Mouse (Mus musculus): ENCODE data around the gene Pgpep1.
A peak's percentile ranks its signal among the peaks of the same experiment; 100 is the strongest.

The Pgpep1 gene

DNA sequence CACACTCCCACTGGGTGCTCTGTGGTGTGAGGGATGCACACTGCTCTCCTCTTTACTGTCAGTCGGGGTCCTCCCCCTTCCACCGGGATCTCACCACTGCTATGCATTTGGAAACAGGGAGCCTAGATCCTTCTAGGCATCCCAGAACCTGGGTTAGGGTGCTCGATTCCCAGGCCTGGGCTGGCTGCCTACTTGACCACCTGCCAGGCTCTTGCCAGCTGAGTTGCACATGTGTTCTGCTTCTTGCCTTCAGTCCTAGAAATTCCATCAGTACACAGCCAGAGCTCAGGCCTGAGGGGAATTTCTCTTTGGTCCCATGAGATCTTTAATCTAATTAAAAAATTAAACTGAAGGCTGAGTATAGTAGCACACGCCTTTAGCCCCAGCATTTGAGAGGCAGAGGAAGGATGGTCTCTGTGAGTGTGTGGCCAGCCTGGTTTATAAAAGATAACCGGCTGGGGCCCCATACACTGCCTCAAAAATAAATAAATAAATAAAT, 29.8 kb upstream of the Pgpep1 start:
- no peak for DNase-seq (ENCODE audit: low spot score)

DNA sequence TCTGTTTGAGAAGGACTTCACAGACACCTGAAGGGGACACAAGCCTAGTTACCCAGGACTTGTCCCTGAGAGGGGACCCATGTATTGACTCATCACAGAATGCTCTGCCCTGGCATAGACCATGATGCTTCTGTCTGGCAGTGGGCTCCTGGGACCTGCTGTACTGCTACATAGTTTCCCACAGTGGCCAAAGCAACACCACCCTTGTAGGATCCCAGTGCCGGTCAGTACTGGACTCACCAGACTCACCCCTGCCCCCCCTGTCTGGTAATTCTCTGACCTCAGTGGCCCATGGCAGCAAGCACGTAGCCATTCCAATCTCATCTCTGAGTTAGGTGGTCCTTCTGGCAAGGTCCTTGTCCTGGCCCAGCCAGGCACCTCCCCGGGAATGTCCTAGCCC, 27.9 kb upstream of the Pgpep1 start:
- DNase-seq (ENCODE audit: low spot score): no peak

DNA sequence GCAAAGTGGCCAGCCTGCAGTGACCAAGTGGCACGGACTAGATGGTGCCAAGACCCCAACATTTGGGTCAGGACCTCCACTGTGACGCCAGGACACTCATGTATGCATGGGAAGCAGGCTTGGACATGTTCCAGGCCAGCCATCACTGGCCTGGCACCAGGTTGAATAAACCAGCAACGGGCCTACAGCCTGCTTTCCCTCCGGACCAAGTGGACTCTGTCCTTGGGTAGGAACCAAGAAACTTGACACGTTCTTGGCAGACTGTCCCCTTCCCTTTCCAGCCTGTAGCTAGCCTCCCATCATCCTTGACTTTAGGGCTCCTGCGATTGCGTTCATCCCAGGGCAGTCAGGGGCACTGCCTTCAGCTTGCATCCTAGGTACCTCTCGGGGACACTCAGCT, 27.4 kb upstream of the Pgpep1 start:
- DNase-seq (ENCODE audit: low spot score): no peak

DNA sequence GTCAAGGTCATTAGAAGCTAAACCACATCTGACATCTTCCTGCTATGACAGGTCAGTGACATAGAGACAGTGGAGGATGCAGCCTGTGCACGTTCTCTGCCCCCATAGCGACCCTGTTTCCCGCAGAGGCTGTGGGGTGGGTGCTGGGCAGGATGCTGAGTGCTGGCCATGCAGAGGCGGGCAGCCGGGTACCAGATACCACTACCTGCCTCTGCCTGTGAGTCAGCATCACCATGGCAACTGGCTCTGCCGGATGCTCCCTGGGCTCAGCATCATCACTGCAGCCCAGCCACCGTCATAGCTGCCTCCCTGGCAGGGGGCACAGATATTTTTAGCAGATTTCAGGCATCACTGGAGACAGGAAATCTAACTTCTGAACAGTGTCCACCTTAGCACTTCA, 24.1 kb upstream of the Pgpep1 start:
- no peak for DNase-seq (ENCODE audit: low spot score)

DNA sequence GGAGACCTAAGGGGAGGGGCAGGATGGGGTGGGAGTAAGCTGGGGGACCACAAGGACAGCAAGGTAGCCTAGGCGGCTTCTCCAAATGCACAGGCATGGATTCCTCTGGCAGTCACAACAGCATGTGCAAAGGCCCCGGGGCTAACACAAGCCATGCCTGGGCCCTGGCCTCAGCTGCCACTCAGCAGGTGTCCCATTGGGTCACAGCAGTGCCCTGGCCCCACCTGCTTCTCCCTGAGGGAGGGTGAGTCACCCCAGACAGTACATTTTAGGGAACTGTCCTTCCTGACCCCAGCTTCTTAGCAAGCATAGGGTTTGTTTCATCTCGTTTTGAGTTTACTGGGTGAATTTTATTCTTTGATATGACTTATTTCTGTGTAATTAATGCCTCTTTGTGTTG, 22.5 kb upstream of the Pgpep1 start:
- DNase-seq (ENCODE audit: low spot score): no peak

DNA sequence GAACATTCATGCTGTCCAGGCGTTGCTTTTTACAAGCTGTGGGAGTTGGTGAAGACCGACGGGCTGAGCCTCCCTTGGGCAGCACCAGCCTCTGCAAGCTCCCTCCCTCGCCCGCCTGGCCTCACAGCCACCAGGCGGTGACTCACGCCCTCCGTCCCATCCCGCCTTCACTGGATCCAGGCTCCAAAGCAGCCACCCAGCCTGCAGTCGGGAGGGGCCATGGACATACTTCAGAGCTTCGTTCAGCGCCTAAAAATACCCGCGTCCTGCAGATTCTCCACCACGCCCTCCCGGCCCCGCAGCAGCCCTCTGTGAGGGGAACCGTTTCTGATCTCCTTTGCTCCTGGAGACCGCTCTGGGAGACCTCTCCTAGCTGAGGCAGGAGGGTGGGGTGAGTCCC, 22.0 kb upstream of the Pgpep1 start:
- no peak for DNase-seq (ENCODE audit: low spot score)

DNA sequence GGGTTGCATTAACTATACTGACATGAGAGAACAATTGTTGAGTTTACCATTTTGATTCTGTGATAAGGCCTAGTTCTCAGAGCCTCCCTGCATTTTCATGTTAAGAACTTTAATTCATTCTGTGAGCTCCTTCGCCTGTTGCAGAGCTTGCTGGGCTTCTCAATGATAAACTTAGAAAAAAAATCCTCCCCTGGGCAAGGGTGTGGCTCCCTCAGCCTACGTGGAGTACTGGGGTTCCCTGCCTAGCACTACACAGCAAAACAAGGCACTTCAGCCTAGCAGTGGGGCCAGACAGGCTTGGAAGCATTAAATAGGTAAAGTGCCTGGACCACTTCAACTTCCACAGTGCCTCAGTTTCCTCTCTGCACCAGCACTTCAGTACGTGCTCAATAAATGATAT, 21.2 kb upstream of the Pgpep1 start:
- DNase-seq (ENCODE audit: low spot score): no peak

DNA sequence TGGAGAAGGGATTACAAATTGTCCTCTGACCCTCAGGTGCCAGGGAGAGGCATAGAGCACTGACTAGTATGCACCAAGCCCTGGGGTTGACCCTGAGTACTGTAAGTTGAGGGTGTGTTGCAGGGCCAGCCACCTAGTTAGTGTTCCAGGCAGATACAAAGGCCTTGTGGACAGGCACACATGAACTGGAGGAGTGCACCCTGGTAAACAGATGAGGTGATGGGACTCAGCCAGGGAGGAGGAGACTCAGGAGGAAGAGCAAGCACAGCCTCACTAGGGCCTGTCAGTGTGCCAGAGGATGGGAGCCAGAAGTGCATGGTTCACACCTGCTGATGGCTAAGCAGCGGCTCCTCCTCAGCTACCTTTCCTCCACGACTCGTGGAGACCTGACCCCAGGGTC, 19.9 kb upstream of the Pgpep1 start:
- DNase-seq (ENCODE audit: low spot score): no peak

DNA sequence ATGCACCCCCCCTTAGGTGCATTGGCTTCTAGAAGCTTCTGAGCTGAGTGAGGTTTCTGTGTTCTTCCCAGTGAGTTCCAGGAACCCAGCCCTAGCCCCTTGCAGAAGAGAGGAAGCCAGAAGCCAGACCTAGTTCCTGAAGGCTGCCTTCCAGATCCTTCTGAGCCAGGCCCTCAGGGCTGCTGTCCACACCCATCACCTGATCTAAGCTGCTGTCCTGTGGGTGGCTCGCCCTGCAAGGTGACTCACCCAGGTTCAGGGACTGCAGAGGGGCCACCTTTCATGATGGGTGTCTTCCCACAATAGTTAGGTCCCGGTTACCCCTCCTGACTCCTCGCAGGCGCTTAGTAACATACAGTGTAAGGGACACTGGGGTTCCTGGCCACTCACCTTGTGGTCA, 19.2 kb upstream of the Pgpep1 start:
- no peak for DNase-seq (ENCODE audit: low spot score)

DNA sequence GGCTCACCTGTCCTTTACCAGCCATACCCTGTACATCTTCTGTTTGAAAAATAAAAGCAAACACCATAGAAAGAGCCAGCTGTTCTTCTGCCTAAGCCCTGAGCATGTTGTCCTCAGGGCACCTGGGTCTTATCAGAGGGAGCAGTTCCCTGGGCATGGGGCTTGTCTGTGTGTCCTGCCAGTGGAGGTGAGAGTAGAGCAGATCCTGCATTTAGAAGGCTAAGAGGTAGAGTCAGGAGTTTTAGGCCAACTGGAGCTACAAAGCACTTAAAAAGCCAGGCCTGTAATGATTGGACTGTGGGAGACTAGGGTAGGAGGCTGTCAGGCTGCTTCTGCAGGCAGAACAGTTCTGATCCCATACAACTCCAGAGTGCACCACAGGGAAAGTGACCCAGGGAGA, 18.5 kb upstream of the Pgpep1 start:
- no peak for DNase-seq (ENCODE audit: low spot score)

DNA sequence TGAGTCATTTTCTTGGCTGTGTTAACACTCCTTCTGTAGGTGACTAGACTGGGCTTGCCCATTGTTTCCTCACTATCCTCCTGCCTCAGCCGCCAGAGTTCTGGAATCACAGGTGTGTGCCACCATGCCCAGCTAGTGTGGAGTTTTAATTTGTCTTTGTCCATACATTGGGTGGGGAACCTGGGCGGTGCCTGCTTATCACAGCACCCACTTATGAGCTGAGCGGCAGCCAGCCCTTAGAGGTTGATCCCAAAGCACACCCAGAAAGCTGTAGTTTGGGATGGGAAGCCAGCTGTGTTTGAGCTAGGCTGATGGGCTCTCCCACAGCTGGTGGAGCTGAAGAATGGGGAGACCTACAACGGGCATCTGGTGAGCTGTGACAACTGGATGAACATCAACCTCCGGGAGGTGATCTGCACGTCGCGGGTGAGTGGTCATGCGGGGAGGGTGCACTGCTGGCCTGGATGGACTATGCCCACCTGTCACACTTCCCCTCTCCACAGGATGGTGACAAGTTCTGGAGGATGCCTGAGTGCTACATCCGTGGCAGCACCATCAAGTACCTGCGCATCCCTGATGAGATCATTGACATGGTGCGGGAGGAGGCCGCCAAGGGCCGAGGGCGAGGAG, 17.4 kb upstream of the Pgpep1 start:
- DNase-seq (ENCODE audit: low spot score): no peak

DNA sequence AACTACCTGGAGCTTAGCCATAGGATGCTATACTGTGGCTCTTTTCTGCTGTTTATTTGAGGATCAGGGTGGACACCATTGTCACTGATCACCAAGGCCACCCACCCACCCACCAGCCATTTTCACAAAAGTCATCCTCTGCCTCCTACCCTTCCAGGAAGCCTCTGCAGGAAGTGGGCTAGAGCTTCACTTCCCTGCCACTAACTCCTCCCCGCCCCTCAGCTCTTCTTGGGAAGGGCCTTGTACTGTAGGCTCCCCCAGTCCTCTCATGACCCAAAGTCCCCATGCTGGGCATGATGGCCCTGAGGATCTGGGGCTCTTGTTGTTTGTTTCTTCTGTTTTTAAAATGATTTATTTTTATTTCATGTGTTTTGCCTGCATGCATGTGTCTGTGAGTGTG, 15.1 kb upstream of the Pgpep1 start:
- DNase-seq (ENCODE audit: low spot score): no peak

DNA sequence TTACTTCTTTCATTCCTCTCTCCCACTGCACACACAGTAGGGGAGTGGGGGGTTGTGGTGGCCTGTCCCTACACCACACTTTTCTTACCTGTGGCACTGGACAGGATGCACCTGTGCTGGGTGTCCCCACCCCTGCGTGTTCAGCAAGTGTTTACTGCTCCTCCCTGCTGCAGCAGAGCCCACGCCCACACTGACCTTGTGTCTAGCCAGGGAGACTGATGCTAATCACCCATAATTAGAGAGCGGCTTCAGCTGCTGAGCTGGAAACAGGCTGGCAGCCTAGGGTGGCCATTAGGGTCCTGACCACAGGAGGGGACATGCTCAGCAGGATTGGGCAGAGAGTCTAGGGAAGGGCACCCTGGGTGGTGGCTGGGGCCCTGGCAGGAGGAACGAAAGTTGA, 14.5 kb upstream of the Pgpep1 start:
- DNase-seq (ENCODE audit: low spot score): no peak

DNA sequence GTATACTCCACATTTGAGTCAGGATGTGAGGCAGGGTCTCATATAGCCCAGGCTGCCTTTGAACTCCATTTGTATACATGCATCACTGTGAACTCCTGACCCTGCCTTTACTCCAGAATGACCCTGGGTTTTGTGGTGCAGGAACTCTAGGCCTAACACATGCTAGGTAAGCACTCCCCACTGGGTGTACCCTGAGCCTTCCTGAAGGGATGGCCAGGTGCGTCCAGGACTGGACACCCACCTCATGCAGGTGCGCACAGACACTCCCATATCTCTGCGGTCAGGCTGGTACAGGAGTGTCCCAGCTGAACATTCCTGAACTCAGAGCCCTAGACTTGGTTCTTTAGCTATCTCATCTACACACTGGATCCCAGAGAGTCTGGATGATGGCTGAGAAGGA, 13.9 kb upstream of the Pgpep1 start:
- DNase-seq (ENCODE audit: low spot score): no peak

DNA sequence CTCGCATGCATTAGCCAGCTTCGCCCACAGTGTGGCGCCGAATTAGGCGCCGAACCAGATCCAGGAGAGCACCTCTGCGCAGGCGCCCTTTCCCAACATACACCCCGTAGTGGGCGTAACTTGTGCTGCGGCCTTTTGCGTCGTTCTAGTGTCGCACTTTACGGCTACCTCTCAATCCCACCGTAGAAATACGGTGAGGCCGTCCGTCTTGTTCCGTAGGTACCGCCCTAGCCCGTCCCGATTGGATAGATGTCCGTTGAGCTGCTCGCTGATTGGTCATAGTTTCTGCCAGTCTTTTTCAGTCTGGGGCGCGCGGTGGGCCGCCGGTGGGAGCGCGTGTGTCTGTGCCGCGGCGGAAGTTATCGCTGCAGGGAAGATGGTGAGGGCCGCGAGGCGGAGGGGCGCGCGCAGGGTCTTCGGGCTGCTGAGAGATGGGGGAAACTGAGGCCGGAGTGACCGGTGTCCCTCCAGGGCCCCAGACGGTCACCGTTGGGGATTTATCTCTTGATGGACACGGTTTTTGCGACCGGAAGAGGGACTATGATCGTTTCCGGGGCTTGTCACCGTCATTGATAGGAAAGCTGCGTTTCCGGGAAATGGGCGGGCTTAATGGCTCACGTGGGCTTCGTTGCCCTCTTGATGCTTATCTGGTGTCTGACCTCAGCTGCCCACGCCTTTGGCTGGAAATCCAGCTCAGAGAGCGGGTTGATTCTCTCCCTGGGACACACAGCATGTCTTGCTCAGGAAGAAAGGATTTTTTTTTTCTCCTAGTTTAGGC, 13.1 kb upstream of the Pgpep1 start, which contains the start of gene Lsm4:
Gene Lsm4 (plus strand): TSS at position 170 of the 778 bp plus-strand sequence.
- DNase-seq (ENCODE audit: low spot score): peak; percentile 99

DNA sequence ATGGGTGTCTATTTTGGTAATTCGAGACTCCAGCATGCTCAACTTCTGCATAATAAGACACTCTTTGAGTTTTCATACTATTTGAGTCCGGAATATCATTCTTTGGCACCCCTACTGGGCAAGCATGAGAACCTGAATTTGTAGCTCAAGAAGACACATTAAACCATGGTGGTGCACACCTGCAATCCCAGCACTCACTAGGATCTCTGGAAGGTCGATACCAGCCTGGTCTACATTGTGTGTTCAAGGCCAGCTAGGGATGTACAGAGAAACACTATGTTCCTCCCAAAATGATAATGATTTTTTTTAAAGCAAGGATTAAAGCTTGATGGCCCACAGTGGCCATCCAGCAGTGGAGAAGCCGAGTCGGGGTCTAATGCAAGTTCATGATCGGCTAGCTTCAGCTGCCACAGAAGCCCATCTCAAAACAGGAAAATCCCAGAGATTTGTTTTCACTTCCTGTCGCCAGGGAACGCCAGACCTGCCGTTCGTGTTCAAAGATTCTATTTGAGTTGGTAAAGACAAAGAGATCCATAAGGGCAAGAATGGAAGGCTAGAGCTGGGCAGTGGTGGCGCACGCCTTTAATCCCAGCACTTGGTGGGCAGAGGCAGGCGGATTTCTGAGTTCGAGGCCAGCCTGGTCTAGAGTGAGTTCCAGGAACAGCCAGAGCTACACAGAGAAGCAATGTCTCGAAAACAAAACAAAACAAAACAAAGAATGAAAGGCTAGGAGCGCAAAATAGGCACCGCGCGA, 12.3 kb upstream of the Pgpep1 start:
- no peak for DNase-seq (ENCODE audit: low spot score)

DNA sequence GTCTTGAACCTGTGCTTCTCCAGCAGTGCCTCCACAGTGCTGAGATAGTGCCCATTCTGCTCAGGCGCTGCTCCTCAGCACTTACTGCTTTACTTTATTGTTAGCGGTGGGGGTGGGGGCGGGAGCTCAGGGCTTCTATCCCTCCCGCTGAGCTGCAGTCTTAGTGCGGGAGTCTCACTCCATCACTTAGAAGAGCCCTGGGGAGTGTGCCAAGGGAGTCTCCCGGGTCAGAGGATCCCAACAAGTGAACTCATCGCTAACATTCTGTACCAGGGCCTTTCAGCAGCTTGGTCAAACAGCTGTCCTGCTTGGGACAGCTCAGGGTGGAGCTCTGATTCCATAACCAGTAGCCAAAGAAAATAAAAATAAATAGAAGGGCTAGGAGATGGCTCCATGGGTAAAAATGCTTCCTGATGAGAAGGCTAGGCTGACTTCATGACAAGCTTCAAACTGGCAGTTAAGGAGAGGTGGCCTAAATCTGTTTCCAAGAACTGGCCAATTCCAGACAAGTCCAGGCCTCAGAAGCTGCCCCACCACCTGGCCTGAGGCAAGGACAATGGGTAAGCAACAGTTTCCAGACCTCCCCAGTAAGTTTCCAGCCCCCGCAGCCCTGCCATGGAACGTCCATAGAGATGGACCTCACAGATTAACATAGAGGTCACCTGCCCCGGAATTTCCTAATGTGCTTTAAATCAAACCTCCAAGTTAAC, 11.6 kb upstream of the Pgpep1 start:
- no peak for DNase-seq (ENCODE audit: low spot score)

DNA sequence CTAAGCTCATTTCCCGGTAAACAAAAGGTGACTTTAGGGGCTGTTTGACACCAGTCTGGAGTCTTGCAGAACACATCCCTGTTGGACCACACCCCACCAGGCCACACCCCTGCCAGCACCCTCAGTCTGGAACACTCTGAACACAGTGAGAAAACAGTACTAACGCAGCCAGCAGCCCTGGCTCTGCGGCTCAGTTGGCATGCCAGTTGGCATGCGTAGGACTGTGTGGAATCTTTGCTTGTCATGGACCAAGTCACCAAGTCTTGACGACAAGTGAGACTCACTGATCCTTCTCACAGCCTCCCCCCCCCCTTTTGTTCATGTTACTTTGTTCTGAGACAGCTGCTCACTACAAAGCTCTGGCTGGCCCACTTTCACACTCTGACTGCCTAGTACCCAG, 6.9 kb upstream of the Pgpep1 start:
- no peak for DNase-seq (ENCODE audit: low spot score)

DNA sequence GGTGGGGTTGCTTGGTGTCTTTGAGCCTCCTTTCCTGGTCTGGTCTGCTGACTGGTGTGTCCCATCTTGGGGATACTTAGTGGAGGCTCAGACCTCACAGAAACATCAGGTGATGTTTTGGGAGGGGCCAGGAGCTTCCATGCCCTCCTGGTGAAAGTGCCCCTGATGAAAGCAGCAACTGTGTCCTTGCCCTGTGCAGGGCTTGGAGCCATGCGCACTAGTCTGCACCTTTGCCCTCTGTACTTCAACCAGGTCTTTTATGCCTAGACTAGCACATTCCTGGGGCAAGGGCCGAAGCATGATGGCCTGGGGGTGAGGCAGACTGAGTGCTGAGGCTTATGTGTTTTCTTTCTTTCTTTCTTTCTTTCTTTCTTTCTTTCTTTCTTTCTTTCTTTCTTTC, 5.4 kb upstream of the Pgpep1 start:
- no peak for DNase-seq (ENCODE audit: low spot score)

DNA sequence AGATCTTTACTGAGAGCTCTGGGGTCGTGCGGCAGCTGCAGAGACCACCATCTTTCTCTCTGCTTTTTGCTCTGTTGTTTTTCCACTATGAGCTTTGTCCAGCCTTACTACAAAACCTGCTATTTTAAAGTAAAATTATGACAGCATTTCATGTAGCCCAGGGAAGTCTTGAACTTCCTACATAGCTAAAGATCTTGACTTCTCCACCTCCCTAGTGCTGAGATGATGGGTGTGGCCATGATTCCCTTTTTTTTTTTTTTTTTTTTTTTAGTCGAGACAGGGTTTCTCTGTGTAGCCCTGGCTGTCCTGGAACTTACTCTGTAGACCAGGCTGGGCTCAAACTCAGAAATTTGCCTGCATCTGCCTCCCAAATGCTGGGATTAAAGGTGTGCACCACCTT, 4.4 kb upstream of the Pgpep1 start:
- no peak for DNase-seq (ENCODE audit: low spot score)

DNA sequence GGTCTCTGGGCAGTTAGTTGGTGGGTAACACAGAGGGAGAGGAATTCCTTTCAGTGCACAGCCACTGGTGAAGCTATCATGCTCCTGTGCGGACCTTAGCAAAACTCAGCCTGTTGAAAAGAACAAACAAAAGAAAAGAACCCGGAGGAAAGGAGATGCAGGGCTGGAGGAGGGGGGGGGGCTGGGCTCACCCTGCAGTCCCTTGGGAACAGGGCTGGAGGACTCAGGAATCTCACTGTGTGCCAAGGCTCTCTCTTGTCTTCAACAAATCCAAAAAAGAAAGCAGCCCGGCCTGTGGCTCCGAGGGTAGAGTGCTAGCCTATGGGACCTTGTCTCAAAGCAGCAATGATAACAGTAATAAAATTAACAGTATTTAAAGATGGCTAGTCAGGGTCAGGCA, 3.5 kb upstream of the Pgpep1 start:
- DNase-seq (ENCODE audit: low spot score): no peak

DNA sequence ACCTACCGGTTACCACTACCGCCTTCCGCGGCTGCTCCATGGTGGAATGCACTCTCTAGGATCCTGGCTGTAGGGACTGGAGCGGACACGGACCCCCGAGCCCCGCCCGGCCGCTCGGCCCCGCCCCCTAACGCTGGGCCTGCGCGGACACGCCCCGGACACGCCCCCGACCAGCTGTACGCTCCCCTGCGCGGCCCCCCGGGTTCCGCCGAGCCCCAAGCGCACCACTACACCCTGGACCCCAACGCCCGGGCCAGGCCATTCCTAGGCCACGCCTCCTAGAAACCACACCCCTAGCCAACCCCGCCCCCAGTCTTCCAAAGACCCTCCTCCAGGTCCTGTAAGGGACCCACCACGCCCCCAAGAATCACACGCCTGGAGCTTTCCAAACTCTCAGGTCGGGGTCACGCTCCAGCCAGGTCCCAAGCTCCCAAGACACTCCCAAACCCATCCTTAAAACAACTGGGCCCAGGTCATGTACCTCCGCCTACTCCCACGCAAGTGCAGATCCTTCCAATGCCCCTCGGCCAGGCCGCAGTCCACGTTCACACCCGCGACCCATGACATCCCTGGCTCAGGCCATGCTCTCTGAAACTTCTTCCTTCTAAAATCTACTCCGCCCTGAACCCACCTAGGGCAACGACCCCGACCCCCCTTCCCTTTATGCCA, 450 bp downstream of the Pgpep1 start:
- DNase-seq (ENCODE audit: low spot score): peak; percentile 53
